Mouse (Mus musculus) inflammation-experienced regulatory T-cells (primary cell): ENCODE data around the gene Ndufa11. TPM values are rescaled to one million over a fixed set of nuclear protein-coding genes. Genes with fewer than 3 reads are reported as not detected.

ENCODE experiments used
- polyA plus RNA-seq, 2 experiments: library from polyadenylated mRNA; unstranded; fragments of 100-300 nt; shearing (Covaris generic); gene quantifications; one replicate each; pipeline ENCODE4 v1.2.1; 2017

Gene Ndufa11
- polyA plus RNA-seq = 100 to 1,000 TPM; 211 to 228 TPM

DNA sequence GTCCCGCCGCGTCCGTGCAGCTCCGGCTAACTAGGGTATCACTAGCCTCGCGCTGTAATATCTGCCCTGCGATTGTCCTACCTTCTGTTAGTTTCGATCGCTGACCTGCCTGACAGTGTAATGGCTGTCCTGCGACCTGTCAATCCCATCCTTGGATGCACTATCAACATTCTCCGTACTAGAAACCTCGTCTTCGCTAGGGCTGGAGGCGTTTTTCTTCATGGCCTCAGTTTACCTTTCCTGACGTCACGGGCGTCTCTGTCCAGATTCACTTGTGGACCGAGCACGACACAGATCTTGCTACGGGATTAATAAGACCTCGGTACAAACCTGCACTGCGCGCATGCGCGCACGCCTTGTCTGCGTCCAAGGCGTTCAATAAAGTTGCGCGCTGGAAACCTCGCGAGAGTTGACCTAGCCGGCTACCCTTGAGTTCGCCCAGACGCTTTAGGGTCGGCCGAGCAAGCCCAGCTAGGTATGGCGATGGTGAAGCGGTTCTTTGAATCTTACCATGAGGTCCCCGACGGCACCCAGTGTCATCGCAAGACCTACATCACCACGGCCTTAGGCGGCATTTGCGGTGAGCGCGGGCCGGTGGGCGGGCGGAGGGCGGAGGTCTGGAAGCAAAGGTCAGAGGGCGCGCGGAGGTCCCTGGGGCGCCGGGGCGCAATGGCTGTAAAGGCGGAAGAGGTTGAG lies at the start of gene Ndufa11, which contains the start of gene Vmac:
Gene Ndufa11 (plus strand): TSS at position 405 of the 696 bp plus-strand sequence.
Gene Vmac (minus strand): TSS at position 660 of the 696 bp plus-strand sequence.

DNA sequence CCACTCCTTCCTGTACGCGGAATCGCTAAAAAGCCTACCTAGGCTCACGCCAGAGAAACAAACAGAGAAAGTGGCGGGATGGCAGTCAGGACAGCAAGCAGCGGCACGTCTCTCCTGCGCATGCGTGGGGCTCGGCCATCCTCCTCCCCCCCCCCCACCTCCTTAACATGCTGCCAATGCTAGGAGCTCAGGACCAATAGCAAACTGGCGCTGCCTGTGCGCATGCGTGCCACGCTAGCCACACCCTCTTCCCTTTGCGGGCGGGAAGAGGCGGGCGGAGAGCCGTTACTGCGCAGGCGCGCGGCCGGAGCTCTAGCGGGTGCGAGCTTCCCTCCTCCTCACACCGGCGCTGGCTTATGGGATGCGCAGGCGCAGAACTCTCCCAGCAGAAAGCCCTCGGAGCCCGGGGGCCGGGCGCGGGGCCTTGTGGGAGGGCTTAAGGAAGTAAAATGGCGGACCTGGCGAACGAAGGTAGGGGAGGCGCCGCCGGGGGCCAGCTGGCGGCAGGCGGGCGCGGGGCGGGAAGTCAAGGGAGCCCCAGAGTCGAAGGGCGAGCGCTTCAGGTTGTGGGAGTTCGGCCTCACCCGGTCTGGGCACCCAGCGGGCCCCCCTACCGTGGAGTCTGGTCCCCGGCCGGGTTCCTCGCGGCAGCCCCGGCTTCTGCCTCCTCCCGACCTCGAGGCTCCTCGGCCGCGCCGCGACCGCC lies 44.5 kb upstream of the Ndufa11 start, which contains the start of gene Ranbp3:
Gene Ranbp3 (plus strand): TSS at position 354 of the 706 bp plus-strand sequence.

DNA sequence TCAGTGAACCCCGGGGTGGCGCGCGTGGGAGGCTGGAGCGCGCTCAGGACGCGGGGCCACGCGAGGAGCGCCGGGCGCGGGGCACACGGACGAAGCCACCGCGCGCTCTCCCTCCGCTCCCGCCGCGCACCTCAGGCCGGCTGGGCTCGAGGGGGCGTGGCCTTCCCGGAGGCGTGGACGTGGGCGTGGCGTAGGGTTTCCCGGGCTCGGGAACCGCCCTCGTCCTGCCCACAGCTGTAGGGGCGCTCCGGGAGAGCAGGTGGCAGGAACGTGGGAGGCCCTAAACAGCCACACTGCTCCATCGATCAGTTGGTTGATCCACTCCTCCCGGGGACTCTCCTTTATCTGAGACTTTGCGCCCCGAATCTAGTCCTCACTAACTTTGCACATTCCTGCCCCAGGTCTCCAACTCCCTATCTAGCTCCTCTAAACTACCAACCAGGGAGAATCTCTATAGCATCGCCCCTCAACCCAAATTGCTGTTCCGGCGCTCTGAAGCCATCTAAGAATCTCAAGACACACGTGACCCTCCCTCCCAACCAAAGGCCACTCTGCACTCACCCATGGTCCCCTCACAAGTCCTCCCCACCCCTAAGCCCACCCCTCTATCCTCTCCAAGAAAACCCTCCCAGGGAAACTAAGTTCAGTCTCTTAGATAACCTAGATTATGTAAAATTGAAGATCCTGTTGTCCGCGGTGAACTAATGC lies 40.0 kb downstream of the Ndufa11 start, which contains the start of gene Nrtn:
Gene Nrtn (minus strand): TSS at position 115 of the 708 bp plus-strand sequence.

DNA sequence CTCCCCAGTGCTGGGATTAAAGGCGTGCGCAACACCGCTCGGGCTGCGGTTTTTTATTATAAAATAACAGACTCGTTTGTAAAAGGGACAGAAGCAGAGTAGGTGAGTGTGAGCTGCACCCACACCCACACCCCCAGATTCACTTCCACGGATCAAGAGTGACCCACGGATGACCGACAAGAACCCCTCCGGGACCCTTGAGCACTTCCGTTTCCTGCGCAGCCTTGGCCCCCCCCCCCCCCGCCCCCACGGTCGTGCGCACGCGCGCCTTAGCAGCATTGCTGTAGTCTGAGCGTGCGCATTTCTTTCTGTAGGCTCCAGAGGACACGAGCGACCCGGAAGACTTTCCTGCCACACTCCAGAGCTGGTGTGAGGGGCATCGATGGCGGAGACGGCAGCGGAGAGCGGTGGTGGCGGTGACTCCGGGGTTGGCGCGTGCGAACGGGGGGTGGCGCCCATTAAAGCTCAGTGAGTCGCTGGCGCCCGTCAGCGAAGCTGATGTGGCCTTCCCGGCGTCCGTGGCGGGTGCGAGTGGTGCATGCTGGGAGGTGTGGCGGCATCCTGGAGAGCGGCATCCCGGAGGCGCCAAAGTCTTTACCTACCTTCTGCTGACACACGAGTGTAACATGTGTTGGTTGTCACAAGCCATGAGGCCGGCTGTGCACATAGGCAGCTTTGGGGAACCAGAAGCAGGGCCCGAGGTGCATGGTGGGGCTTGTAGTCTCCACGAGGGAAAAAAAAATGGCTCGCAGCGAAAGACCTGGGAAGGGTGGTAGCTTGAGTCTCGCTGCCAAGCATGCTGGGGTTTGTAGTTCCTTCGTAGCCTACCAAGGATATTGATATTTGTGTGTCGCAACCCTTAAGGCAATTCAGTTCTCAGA lies 47.1 kb downstream of the Ndufa11 start, which contains the start of gene Dus3l:
Gene Dus3l (plus strand): TSS at position 284 of the 881 bp plus-strand sequence.

DNA sequence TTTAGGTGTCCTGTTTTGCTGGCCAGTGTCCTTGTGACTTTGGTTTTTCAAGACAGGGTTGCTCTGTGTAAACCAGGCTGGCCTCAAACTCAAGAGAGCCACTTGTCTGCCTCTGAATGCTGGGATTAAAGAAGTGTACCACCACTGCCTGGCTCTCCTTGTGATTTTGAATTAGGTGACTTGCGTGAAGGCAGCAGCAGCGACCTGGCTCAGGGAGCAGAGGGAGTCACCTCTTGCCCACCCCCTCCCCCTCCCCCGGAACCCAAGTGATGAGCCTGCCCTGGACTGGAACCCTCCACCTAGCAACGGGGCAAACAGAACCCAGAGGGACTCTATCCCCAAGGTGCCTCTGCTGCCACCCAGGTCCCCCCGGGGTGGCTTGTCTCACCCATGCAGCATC lies 52.4 kb downstream of the Ndufa11 start, which contains the start of gene Prr22:
Gene Prr22 (plus strand): TSS at position 301 of the 400 bp plus-strand sequence.

Other genes with a start within 250 kb of the Ndufa11 start
- gene Ptprs, start 241.3 kb upstream of the Ndufa11 start, polyA plus RNA-seq = 10 to 100 TPM; 23.5 to 43.5 TPM
- gene Znrf4, start 205.3 kb upstream of the Ndufa11 start, polyA plus RNA-seq = not detected
- gene Gm20219, start 163.4 kb upstream of the Ndufa11 start, polyA plus RNA-seq = under 1 TPM; 0.44 to 0.99 TPM
- 100 to 1,000 TPM; 146 to 176 TPM for gene Safb2, start 133.2 kb upstream of the Ndufa11 start, polyA plus RNA-seq
- 100 to 1,000 TPM; 175 to 240 TPM for gene Safb, start 132.9 kb upstream of the Ndufa11 start, polyA plus RNA-seq
- 100 to 1,000 TPM; 183 to 188 TPM for gene 2410015M20Rik, start 108.0 kb upstream of the Ndufa11 start, polyA plus RNA-seq
- 1,000 to 10,000 TPM; 1,553 to 1,612 TPM for gene Rpl36, start 104.4 kb upstream of the Ndufa11 start, polyA plus RNA-seq
- 10 to 100 TPM; 41.9 to 43.4 TPM for gene Lonp1, start 90.9 kb upstream of the Ndufa11 start, polyA plus RNA-seq
- 1 to 10 TPM; 2.3 to 2.6 TPM for gene Catsperd, start 89.6 kb upstream of the Ndufa11 start, polyA plus RNA-seq
- 10 to 100 TPM; 95.5 to 97.1 TPM for gene Ranbp3, start 44.5 kb upstream of the Ndufa11 start, polyA plus RNA-seq
- gene Vmac, start 255 bp downstream of the Ndufa11 start, polyA plus RNA-seq = 10 to 100 TPM; 16.9 to 20.1 TPM
- under 1 TPM in 1 of 2 experiments, not detected in 1; 0.20 TPM for gene Nrtn, start 39.8 kb downstream of the Ndufa11 start, polyA plus RNA-seq
- 10 to 100 TPM; 52.8 to 65.4 TPM for gene Dus3l, start 47.0 kb downstream of the Ndufa11 start, polyA plus RNA-seq
- 1 to 10 TPM; 1.2 to 2.2 TPM for gene Prr22, start 52.5 kb downstream of the Ndufa11 start, polyA plus RNA-seq
- 1 to 10 TPM in 1 of 2 experiments, under 1 TPM in 1; 0.64 to 2.1 TPM for gene Rfx2, start 113.2 kb downstream of the Ndufa11 start, polyA plus RNA-seq
- gene Acsbg2, start 156.7 kb downstream of the Ndufa11 start, polyA plus RNA-seq = under 1 TPM; 0.13 to 0.84 TPM
- gene 1700061G19Rik, start 157.7 kb downstream of the Ndufa11 start, polyA plus RNA-seq = under 1 TPM; 0.36 to 0.72 TPM
- 10 to 100 TPM; 37.5 to 38.6 TPM for gene Mllt1, start 217.6 kb downstream of the Ndufa11 start, polyA plus RNA-seq